Mouse (Mus musculus) regulatory T cell (primary cell): ENCODE results near the gene Trappc3.
"Not testable (repeated sequence)": the region's sequence is repeated elsewhere in the genome, so short reads cannot be mapped to it uniquely, and the experiment has no call there.

Experiments
- in situ Hi-C: fragments of 300-600 bp; cut with MboI, MseI; formaldehyde crosslinking; loops from one replicate; pipeline ENCODE4 v1.15.1; 2025; ENCODE audit warnings: high pct_unique_total_duplicates

Gene Trappc3

GRCm38 (mm10) chr4:126262119-126262807 is at the start of gene Trappc3:
Gene Trappc3, plus strand, starts transcription at chr4:126262325.
- in situ Hi-C loops: loop anchor here (5.0 kb wide), 1 partner anchor 35 kb away; no protein-coding TSS in a partner anchor

- in situ Hi-C loops: no loop called here
These were observed 44.4 kb upstream of the Trappc3 start for GRCm38 (mm10) chr4:126217771-126218170.

GRCm38 (mm10) chr4:126219540-126219939 is 42.6 kb upstream of the Trappc3 start:
- in situ Hi-C loops: not testable (repeated sequence)

- in situ Hi-C loops: no loop called here
These were observed 42.1 kb upstream of the Trappc3 start for GRCm38 (mm10) chr4:126220045-126220444.

- in situ Hi-C loops: no loop called here
These were observed 39.5 kb upstream of the Trappc3 start for GRCm38 (mm10) chr4:126222631-126223030.

- in situ Hi-C loops: loop anchor here (5.0 kb wide), 1 partner anchor 36 kb away; the partner anchor contains the start of gene Trappc3
These were observed 35.5 kb upstream of the Trappc3 start for GRCm38 (mm10) chr4:126226640-126227039.

GRCm38 (mm10) chr4:126227077-126227761 is 34.9 kb upstream of the Trappc3 start:
- in situ Hi-C loops: loop anchor here (5.0 kb wide), 1 partner anchor 35 kb away; the partner anchor contains the start of gene Trappc3

- in situ Hi-C loops: loop anchor here (5.0 kb wide), 1 partner anchor 34 kb away; the partner anchor contains the start of gene Trappc3
These were observed 34.0 kb upstream of the Trappc3 start for GRCm38 (mm10) chr4:126228144-126228543.

- in situ Hi-C loops: loop anchor here (5.0 kb wide), 2 partner anchors 32 to 77 kb away; partner anchors contain the start of gene Trappc3
These were observed 32.2 kb upstream of the Trappc3 start for GRCm38 (mm10) chr4:126229900-126230299.

GRCm38 (mm10) chr4:126233676-126234308 is 28.3 kb upstream of the Trappc3 start:
- in situ Hi-C loops: loop anchor here (5.0 kb wide), 1 partner anchor 74 kb away; no protein-coding TSS in a partner anchor

- in situ Hi-C loops: loop anchor here (5.0 kb wide), 1 partner anchor 73 kb away; no protein-coding TSS in a partner anchor
These were observed 27.5 kb upstream of the Trappc3 start for GRCm38 (mm10) chr4:126234496-126235175.

- in situ Hi-C loops: no loop called here
These were observed 26.9 kb upstream of the Trappc3 start for GRCm38 (mm10) chr4:126235191-126235590.

- in situ Hi-C loops: no loop called here
These were observed 25.5 kb upstream of the Trappc3 start for GRCm38 (mm10) chr4:126236467-126237280.

- in situ Hi-C loops: no loop called here
These were observed 24.3 kb upstream of the Trappc3 start for GRCm38 (mm10) chr4:126237721-126238242.

GRCm38 (mm10) chr4:126239862-126240475 is 22.2 kb upstream of the Trappc3 start:
- in situ Hi-C loops: no loop called here

GRCm38 (mm10) chr4:126241956-126242355 is 20.2 kb upstream of the Trappc3 start:
- in situ Hi-C loops: no loop called here

GRCm38 (mm10) chr4:126242510-126242909 is 19.6 kb upstream of the Trappc3 start:
- in situ Hi-C loops: no loop called here

- in situ Hi-C loops: no loop called here
These were observed 15.8 kb upstream of the Trappc3 start for GRCm38 (mm10) chr4:126246202-126246889.

GRCm38 (mm10) chr4:126248261-126248868 is 13.8 kb upstream of the Trappc3 start:
- in situ Hi-C loops: no loop called here
